Mouse (Mus musculus) cortical plate, adult 2 months (tissue): ENCODE measurements around the gene Stk24. TPM values are rescaled to one million over a fixed set of nuclear protein-coding genes. Genes with fewer than 3 reads are reported as not detected.

ENCODE experiments used
- H3K27ac ChIP-seq: fragments of 200-500 bp; 2 replicates; pipeline ENCODE4 v1.5.1; 2012; ENCODE audit warnings: low read length, control low read depth, inconsistent platforms; ENCODE audit not compliant: insufficient read depth
- H3K4me1 ChIP-seq: fragments of 200-500 bp; 2 replicates; pipeline ENCODE4 v1.6.1; 2011; ENCODE audit warnings: low read length; ENCODE audit not compliant: control insufficient read depth, insufficient read depth
- H3K4me3 ChIP-seq: fragments of 200-500 bp; 2 replicates; pipeline ENCODE4 v1.5.1; 2011; ENCODE audit warnings: mild to moderate bottlenecking, low read length, control low read depth; ENCODE audit not compliant: insufficient read depth
- CTCF ChIP-seq: fragments of 200-500 bp; IDR thresholded peaks from 2 replicates; pipeline ENCODE4 v1.5.1; 2011; ENCODE audit warnings: mild to moderate bottlenecking, control low read depth, low read length; ENCODE audit not compliant: insufficient read depth; ENCODE audit errors: extremely low read depth
- POLR2A ChIP-seq: fragments of 200-500 bp; IDR thresholded peaks from 2 replicates; pipeline ENCODE4 v1.6.1; 2011; ENCODE audit warnings: mild to moderate bottlenecking, low read length, control low read depth; ENCODE audit not compliant: insufficient read depth; ENCODE audit errors: extremely low read depth
- polyA plus RNA-seq: library from polyadenylated mRNA; depleted of rRNA; stranded (reverse); fragments of >200 nt; gene quantifications from 2 replicates; pipeline ENCODE4 v1.2.3, GENCODE M21; 2012; rRNA removed

The Stk24 gene
- polyA plus RNA-seq, 1 experiment = 29.0 TPM

GRCm38 (mm10) chr14:121239386-121239785 is 140.4 kb downstream of the Stk24 start:
- Histone ChIP-seq H3K4me1 (no peaks in the 10 kb centered on the region), H3K4me3 (no peak overlapping the region), H3K27ac (no peak overlapping the region)
- TF ChIP-seq CTCF (no peak), POLR2A (no peak)

- H3K4me1 ChIP-seq = no peaks in the 10 kb centered on the region
- TF ChIP-seq CTCF (no peak), POLR2A (no peak)
- H3K4me3 ChIP-seq = no peak overlapping the region
- H3K27ac ChIP-seq = no peak overlapping the region
Measured at GRCm38 (mm10) chr14:121238727-121239126, 141.1 kb downstream of the Stk24 start.

- TF ChIP-seq CTCF (no peak), POLR2A (no peak)
- Histone ChIP-seq H3K27ac (no peak overlapping the region), H3K4me3 (no peak overlapping the region), H3K4me1 (no peaks in the 10 kb centered on the region)
Measured at GRCm38 (mm10) chr14:121236736-121237135, 143.1 kb downstream of the Stk24 start.

Other genes starting within 250 kb of the Stk24 start
- 0.04 TPM in 1 of 2 replicates, not detected in the other for gene Slc15a1, start 125.2 kb upstream of the Stk24 start, polyA plus RNA-seq